Mouse (Mus musculus) heart, postnatal 4 days (tissue): Measurements from ENCODE around the gene Cpt1a. TPM values are rescaled to one million over a fixed set of nuclear protein-coding genes. Genes with fewer than 3 reads are reported as not detected.

Experiments
- DNase-seq: peaks from one replicate; pipeline ENCODE4 v3.0.0; 2021
- total RNA-seq, 2 experiments: library from RNA; stranded (reverse); gene quantifications; 2 replicates each; pipeline ENCODE4 v1.2.3; 2021

The Cpt1a gene
- total RNA-seq, 2 experiments from 2014 or later, result 135 to 145 TPM

GRCm38 (mm10) chr19:3373380-3373779, 51.2 kb downstream of the Cpt1a start:
- peak; percentile 52 for DNase-seq

- peak; percentile 35 for DNase-seq
These were observed 51.9 kb downstream of the Cpt1a start for GRCm38 (mm10) chr19:3374028-3374427.

- DNase-seq, result no peak
These were observed 53.9 kb downstream of the Cpt1a start for GRCm38 (mm10) chr19:3375945-3376495.

- peak; percentile 19 for DNase-seq
These were observed 55.0 kb downstream of the Cpt1a start for GRCm38 (mm10) chr19:3376966-3377715.

GRCm38 (mm10) chr19:3378614-3379013, 56.5 kb downstream of the Cpt1a start:
- DNase-seq, result no peak

GRCm38 (mm10) chr19:3388061-3388460, 65.9 kb downstream of the Cpt1a start:
- no peak for DNase-seq

- peak; percentile 94 for DNase-seq
These were observed 66.5 kb downstream of the Cpt1a start, which contains the start of gene Tesmin for GRCm38 (mm10) chr19:3388629-3389057. Gene Tesmin (plus strand): TSS chr19:3388857.

GRCm38 (mm10) chr19:3389089-3389488, 67.0 kb downstream of the Cpt1a start:
- DNase-seq, result peak; percentile 94

- no peak for DNase-seq
These were observed 70.2 kb downstream of the Cpt1a start for GRCm38 (mm10) chr19:3392384-3392783.

GRCm38 (mm10) chr19:3394216-3394615, 72.1 kb downstream of the Cpt1a start:
- no peak for DNase-seq

- no peak for DNase-seq
These were observed 77.9 kb downstream of the Cpt1a start for GRCm38 (mm10) chr19:3400057-3400456.

GRCm38 (mm10) chr19:3401504-3401903, 79.4 kb downstream of the Cpt1a start:
- no peak for DNase-seq

- peak; percentile 12 for DNase-seq
These were observed 79.8 kb downstream of the Cpt1a start for GRCm38 (mm10) chr19:3401943-3402342.

- no peak for DNase-seq
These were observed 80.3 kb downstream of the Cpt1a start for GRCm38 (mm10) chr19:3402390-3402789.

GRCm38 (mm10) chr19:3404030-3404429, 81.9 kb downstream of the Cpt1a start:
- no peak for DNase-seq

GRCm38 (mm10) chr19:3405531-3406281, 83.6 kb downstream of the Cpt1a start:
- DNase-seq, result no peak

- DNase-seq, result peak; percentile 47
These were observed 92.2 kb downstream of the Cpt1a start, which contains the start of gene Gal for GRCm38 (mm10) chr19:3414268-3414733. Gene Gal (minus strand): TSS chr19:3414544.

GRCm38 (mm10) chr19:3419251-3419650, 97.1 kb downstream of the Cpt1a start:
- DNase-seq, result no peak

- DNase-seq, result no peak
These were observed 100.4 kb downstream of the Cpt1a start for GRCm38 (mm10) chr19:3422488-3422887.

- no peak for DNase-seq
These were observed 100.8 kb downstream of the Cpt1a start for GRCm38 (mm10) chr19:3422981-3423380.

GRCm38 (mm10) chr19:3424214-3424613, 102.1 kb downstream of the Cpt1a start:
- no peak for DNase-seq

GRCm38 (mm10) chr19:3428057-3428830, 106.1 kb downstream of the Cpt1a start:
- DNase-seq, result no peak
